ENCODE assay signal across 23 mouse cellular contexts in genomic region chr4:129906016-129906415, GRCm38 (mm10). TPM values are rescaled to one million over a fixed set of nuclear protein-coding genes. Genes with fewer than 3 reads are reported as not detected.
DNase-seq lines count a peak whose midpoint lies in the region; ATAC-seq and TF ChIP-seq lines count a peak whose summit lies in the region.
"Had no signal": no experiment of that assay in that cellular context is flagged by ENCODE, and none has a peak within 500 bp of the region (broad histone marks: within the 10 kb centered on the region; RNA-seq: fewer than 3 reads in every experiment).

No protein-coding gene starts in this region.

- H3K9me3 ChIP-seq in heart, postnatal 0 days (replicated peaks; ENCODE audit: control insufficient read depth, low read length), result no peaks in the 10 kb centered on the region
- H3K9me3 ChIP-seq in embryonic facial prominence, embryonic 12.5 days, result no peaks in the 10 kb centered on the region
- H3K9me3 ChIP-seq: megakaryocyte, embryonic 14.5 days; neural tube, embryonic 12.5 days had no signal

- peak overlapping the region; percentile 30 for H3K4me3 ChIP-seq in heart, adult 2 months
- H3K4me3 ChIP-seq in heart, postnatal 0 days (ENCODE audit: low read depth, low read length), result no peak overlapping the region; the same call in 1 of the 2 replicates
- H3K4me3 ChIP-seq in embryonic facial prominence, embryonic 12.5 days, result no peak overlapping the region
- H3K4me3 ChIP-seq: megakaryocyte, embryonic 14.5 days; neural tube, embryonic 12.5 days had no signal

- 0 out of 2 replicates have a peak, but pooled peaks have one; percentile 19 for ATAC-seq in heart, postnatal 0 days (ENCODE audit: insufficient read depth, low read depth)
- ATAC-seq in embryonic facial prominence, embryonic 12.5 days (ENCODE audit: insufficient number of reproducible peaks, insufficient read depth, low FRiP score, low TSS enrichment), result no peak
- ATAC-seq: forebrain, postnatal 0 days; hindbrain, postnatal 0 days; liver, postnatal 0 days had no signal

- no peak for DNase-seq in heart, adult 2 months
- no peak for DNase-seq in heart, postnatal 36 days
- DNase-seq in heart, postnatal 0 days (ENCODE audit: low spot score), result no peak
- no peak for DNase-seq in heart, postnatal 25 days (ENCODE audit: low spot score)
- peak; percentile 84 for DNase-seq in adrenal gland, adult 2 months
- DNase-seq in right cerebral cortex, adult 2 months (ENCODE audit: low spot score in 2 of 2), result no peak
- DNase-seq: cerebellum, postnatal 14 days; embryo, embryonic 11 days; forebrain, postnatal 0 days; kidney, adult 2 months; kidney, postnatal 36 days; liver; liver, postnatal 0 days; lung, postnatal 14 days; thymus, postnatal 36 days had no signal

- no peaks in the 10 kb centered on the region for H3K4me1 ChIP-seq in heart, adult 2 months (ENCODE audit: control insufficient read depth, insufficient read depth, low read length)
- H3K4me1 ChIP-seq in heart, postnatal 0 days (ENCODE audit: control insufficient read depth, insufficient read depth), result no peaks in the 10 kb centered on the region
- H3K4me1 ChIP-seq in embryonic facial prominence, embryonic 12.5 days, result peaks cover 10% of the 10 kb centered on the region; the same call in 1 of the 2 replicates
- H3K4me1 ChIP-seq: neural tube, embryonic 12.5 days had no signal

- TF ChIP-seq POLR2A in heart, adult 2 months (IDR thresholded peaks at IDR 0.05; ENCODE audit: insufficient read depth, low read depth, low read length), result no peak

- TF ChIP-seq EP300 in heart, adult 2 months (IDR thresholded peaks at IDR 0.05; ENCODE audit: insufficient read depth, low read depth, low read length), result no peak
- no peak for TF ChIP-seq EP300 in heart, postnatal 0 days (IDR thresholded peaks at IDR 0.05; ENCODE audit: low read depth)

- intact Hi-C loops in heart, adult 2 months (cut with DNase I), result no loop called here
- intact Hi-C loops in heart, postnatal 36 days (cut with DNase I), result no loop called here
- intact Hi-C loops in heart, postnatal 25 days (cut with DNase I), result no loop called here

- TF ChIP-seq CTCF in heart, adult 2 months (IDR thresholded peaks at IDR 0.05), result no peak
- TF ChIP-seq CTCF in heart, postnatal 0 days (IDR thresholded peaks at IDR 0.05; ENCODE audit: low read depth), result no peak

- peak overlapping the region; percentile 52 for H3K27ac ChIP-seq in heart, adult 2 months
- peak overlapping the region; percentile 24 for H3K27ac ChIP-seq in heart, postnatal 0 days (ENCODE audit: low read depth)
- H3K27ac ChIP-seq in embryonic facial prominence, embryonic 12.5 days, result peak overlapping the region; percentile 50; the same call in 1 of the 2 replicates
- H3K27ac ChIP-seq: hindbrain, postnatal 0 days; neural tube, embryonic 12.5 days had no signal

- peak overlapping the region; percentile 25 for H3K4me2 ChIP-seq in heart, postnatal 0 days (ENCODE audit: low read depth, low read length)
- H3K4me2 ChIP-seq in embryonic facial prominence, embryonic 12.5 days (replicated peaks), result no peak overlapping the region
- H3K4me2 ChIP-seq: neural tube, embryonic 12.5 days had no signal

- H3K27me3 ChIP-seq in heart, adult 2 months (ENCODE audit: control insufficient read depth, insufficient read depth, low read length), result no peaks in the 10 kb centered on the region
- H3K27me3 ChIP-seq in heart, postnatal 0 days (ENCODE audit: control insufficient read depth, insufficient read depth, low read length), result no peaks in the 10 kb centered on the region
- H3K27me3 ChIP-seq in embryonic facial prominence, embryonic 12.5 days, result no peaks in the 10 kb centered on the region
- H3K27me3 ChIP-seq: CH12.LX; neural tube, embryonic 12.5 days had no signal

- no peaks in the 10 kb centered on the region for H3K36me3 ChIP-seq in heart, adult 2 months (ENCODE audit: control insufficient read depth, insufficient read depth, low read length)
- no peaks in the 10 kb centered on the region for H3K36me3 ChIP-seq in heart, postnatal 0 days (replicated peaks; ENCODE audit: control insufficient read depth, insufficient read depth, low read length)
- no peaks in the 10 kb centered on the region for H3K36me3 ChIP-seq in embryonic facial prominence, embryonic 12.5 days
- H3K36me3 ChIP-seq: neural tube, embryonic 12.5 days had no signal

- 51% methylated on average over 13 of the region's 13 CpGs for WGBS in heart, adult 2 months
- WGBS in heart, postnatal 0 days, result 37% methylated on average over 13 of the region's 13 CpGs
- 52% methylated on average over 13 of the region's 13 CpGs for WGBS in embryonic facial prominence, embryonic 12.5 days

- no peak overlapping the region for H3K9ac ChIP-seq in heart, adult 2 months (ENCODE audit: low read depth, low read length)
- 0 out of 2 replicates have a peak overlapping the region, but pooled peaks have one; percentile 8 for H3K9ac ChIP-seq in heart, postnatal 0 days (replicated peaks; ENCODE audit: low read depth, low read length)
- no peak overlapping the region for H3K9ac ChIP-seq in embryonic facial prominence, embryonic 12.5 days
- H3K9ac ChIP-seq: forebrain, postnatal 0 days; liver, postnatal 0 days; neural tube, embryonic 12.5 days had no signal

- no peaks in the 10 kb centered on the region for H3K79me2 ChIP-seq in heart, adult 2 months (replicated peaks; ENCODE audit: control insufficient read depth, insufficient read depth, low read length)

RNA-seq across cellular contexts. Expression of gene Spocd1, which starts 23.0 kb away (rescaled TPM):
- total RNA-seq in heart, adult 2 months (2021), result under 1 TPM in 1 of 2 experiments, not detected in 1; 0.07 TPM
- polyA plus RNA-seq in heart, adult 2 months (2012; rRNA removed), result not detected in 2 replicates
- total RNA-seq in heart, postnatal 36 days (2021), result not detected
- 0.70 TPM in 1 of 2 replicates, not detected in the other for total RNA-seq in heart, postnatal 0 days (2014; rRNA removed; ENCODE audit: low replicate concordance)
- 0.04 and 0.05 TPM in 2 replicates for polyA plus RNA-seq in heart, postnatal 0 days (2015; fragmentation: Nextera tagmentation; extraction: Ambion mirVana)
- under 1 TPM in 1 of 2 experiments, not detected in 1; 0.08 TPM for total RNA-seq in heart, postnatal 25 days (2021)
- total RNA-seq in adrenal gland, adult 2 months (2021), result 1 to 10 TPM in 1 of 2 experiments, under 1 TPM in 1; 0.92 to 1.1 TPM
- 3.2 and 3.7 TPM in 2 replicates for polyA plus RNA-seq in adrenal gland, adult 2 months (2012; rRNA removed)
- 0.06 TPM in 1 of 2 replicates, not detected in the other for polyA plus RNA-seq in embryonic facial prominence, embryonic 12.5 days (2016; fragmentation: Nextera tagmentation; extraction: Ambion mirVana)
- total RNA-seq: forebrain, postnatal 0 days; gastrocnemius, adult 18-20 months; monocyte, adult 5-6 weeks had no signal
- polyA plus RNA-seq: gonadal fat pad, adult 2 months; kidney, adult 2 months; liver, postnatal 0 days; neural tube, embryonic 12.5 days had no signal
